Mouse (Mus musculus) spleen, postnatal 14 days (tissue): Measurements from ENCODE around the gene S100z.

Experiments used
- DNase-seq, 2 experiments: peaks; one replicate each; pipeline ENCODE4 v3.0.0; 2021 to 2022; ENCODE audit warnings: low spot score in 2 of 2

S100z gene

GRCm38 (mm10) chr13:95478671-95479413 lies at the start of gene S100z:
TSS of gene S100z (minus strand) at chr13:95478721.
- no peak for DNase-seq

GRCm38 (mm10) chr13:95524674-95525491 lies 46.4 kb upstream of the S100z start, which contains the start of gene F2rl1:
TSS of gene F2rl1 (minus strand) at chr13:95525227.
- DNase-seq: peak in 1 of 2 experiments; percentile 19

GRCm38 (mm10) chr13:95524424-95524673 lies 45.8 kb upstream of the S100z start:
- DNase-seq: no peak

GRCm38 (mm10) chr13:95523659-95524423 lies 45.3 kb upstream of the S100z start:
- no peak for DNase-seq

GRCm38 (mm10) chr13:95522176-95522575 lies 43.7 kb upstream of the S100z start:
- DNase-seq: no peak

- no peak for DNase-seq
Measured at GRCm38 (mm10) chr13:95521029-95521428, 42.5 kb upstream of the S100z start.

- DNase-seq: no peak
Measured at GRCm38 (mm10) chr13:95514756-95515155, 36.2 kb upstream of the S100z start.

- DNase-seq: no peak
Measured at GRCm38 (mm10) chr13:95510054-95510453, 31.5 kb upstream of the S100z start.

GRCm38 (mm10) chr13:95503279-95503917 lies 24.9 kb upstream of the S100z start:
- no peak for DNase-seq

GRCm38 (mm10) chr13:95496601-95497000 lies 18.1 kb upstream of the S100z start:
- DNase-seq: no peak

GRCm38 (mm10) chr13:95494812-95495211 lies 16.3 kb upstream of the S100z start:
- DNase-seq: no peak

GRCm38 (mm10) chr13:95493296-95493695 lies 14.8 kb upstream of the S100z start:
- no peak for DNase-seq

- DNase-seq: no peak
Measured at GRCm38 (mm10) chr13:95491327-95491726, 12.8 kb upstream of the S100z start.

- no peak for DNase-seq
Measured at GRCm38 (mm10) chr13:95484664-95485063, 6.1 kb upstream of the S100z start.

GRCm38 (mm10) chr13:95481428-95481827 lies 2.9 kb upstream of the S100z start:
- DNase-seq: peak; percentile 45 to 68

GRCm38 (mm10) chr13:95477173-95477572 lies 1.3 kb downstream of the S100z start:
- DNase-seq: no peak

- DNase-seq: no peak
Measured at GRCm38 (mm10) chr13:95475124-95475523, 3.4 kb downstream of the S100z start.

- DNase-seq: no peak
Measured at GRCm38 (mm10) chr13:95474294-95474693, 4.2 kb downstream of the S100z start.

- DNase-seq: no peak
Measured at GRCm38 (mm10) chr13:95470970-95471369, 7.6 kb downstream of the S100z start.

- DNase-seq: no peak
Measured at GRCm38 (mm10) chr13:95451529-95451928, 27.0 kb downstream of the S100z start.

GRCm38 (mm10) chr13:95450636-95451210 lies 27.8 kb downstream of the S100z start:
- DNase-seq: no peak

- no peak for DNase-seq
Measured at GRCm38 (mm10) chr13:95449730-95450129, 28.8 kb downstream of the S100z start.
